Mouse (Mus musculus) cerebellum, adult 2 months (tissue): Measurements from ENCODE around the gene Wdr73.

Experiments used
- CTCF ChIP-seq: fragments of 200-500 bp; IDR thresholded peaks from 2 replicates; pipeline ENCODE4 v1.5.1; 2011; ENCODE audit warnings: low read depth, mild to moderate bottlenecking, control low read depth, low read length, moderate library complexity, borderline replicate concordance; ENCODE audit not compliant: insufficient read depth
- POLR2A ChIP-seq: fragments of 200-500 bp; IDR thresholded peaks from 2 replicates; pipeline ENCODE4 v1.6.1; 2011; ENCODE audit warnings: low read length, control low read depth, borderline replicate concordance; ENCODE audit not compliant: insufficient read depth

DNA sequence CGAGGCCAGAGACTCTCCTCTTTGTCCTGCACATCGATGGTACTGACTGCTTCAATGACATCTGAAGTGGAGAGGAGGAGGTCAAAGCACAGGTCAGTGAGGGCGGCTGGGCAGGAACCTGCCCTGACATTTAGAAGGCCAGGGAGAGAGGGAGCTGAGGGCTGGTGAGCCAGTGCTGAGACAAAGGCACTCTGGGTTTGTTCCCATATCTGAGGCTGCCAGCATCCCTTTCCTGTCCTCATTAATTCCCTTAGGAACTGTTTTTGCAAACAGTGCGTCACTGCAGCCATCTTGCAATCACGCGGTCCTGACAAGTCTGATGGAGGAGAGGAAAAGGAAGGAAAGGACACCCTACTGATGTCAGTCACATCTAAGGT lies 7.3 kb downstream of the Wdr73 start:
- TF ChIP-seq CTCF (no peak), POLR2A (no peak)
